Mouse (Mus musculus): Measurements from ENCODE around the gene Rps7. TPM values are rescaled to one million over a fixed set of nuclear protein-coding genes. Genes with fewer than 3 reads are reported as not detected.

Rps7 gene
- polyA plus RNA-seq (2017; shearing (Covaris generic)) = 1,150 TPM

GRCm38 (mm10) chr12:28635535-28636476, at the start of gene Rps7:
Gene Rps7 (minus strand): TSS chr12:28635953.

DNA sequence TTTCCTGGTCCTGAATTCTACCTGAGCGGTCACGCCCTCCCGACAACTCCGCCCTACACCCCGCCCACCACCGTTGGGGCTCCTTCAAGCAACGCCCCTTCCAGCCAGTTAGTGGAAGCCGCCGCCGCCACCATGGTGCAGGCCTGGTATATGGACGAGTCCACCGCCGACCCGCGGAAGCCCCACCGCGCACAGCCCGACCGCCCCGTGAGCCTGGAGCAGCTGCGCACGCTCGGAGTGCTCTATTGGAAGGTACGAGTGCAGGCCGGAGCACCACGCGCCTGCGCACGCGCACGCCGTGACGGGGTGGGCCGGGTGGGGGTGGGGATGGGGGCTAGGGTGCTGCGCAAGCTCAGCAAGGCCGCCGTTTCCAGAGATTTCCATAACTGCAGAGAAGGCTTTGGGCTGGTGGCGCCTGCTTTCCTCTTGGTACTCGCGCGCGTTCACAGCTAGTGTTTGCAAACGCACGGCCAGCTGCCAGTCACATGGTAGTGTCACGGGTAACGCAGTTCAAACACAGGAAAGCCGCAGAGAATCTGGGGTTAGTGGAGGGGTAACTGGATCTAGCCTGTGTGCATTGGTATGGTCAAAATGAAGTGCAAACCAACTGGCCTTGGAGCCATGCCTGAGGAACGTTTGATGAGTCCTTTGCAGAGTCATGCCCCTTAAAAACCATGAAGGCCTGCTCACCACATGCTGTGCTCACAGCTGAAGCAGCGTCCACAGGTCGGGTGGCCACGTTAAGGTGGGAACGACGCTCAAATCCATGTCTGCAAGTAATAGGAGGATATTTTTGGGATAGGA, 39.6 kb upstream of the Rps7 start, which contains the start of gene Adi1:
TSS of gene Adi1 (plus strand) at position 111 of the 804 bp plus-strand sequence.

DNA sequence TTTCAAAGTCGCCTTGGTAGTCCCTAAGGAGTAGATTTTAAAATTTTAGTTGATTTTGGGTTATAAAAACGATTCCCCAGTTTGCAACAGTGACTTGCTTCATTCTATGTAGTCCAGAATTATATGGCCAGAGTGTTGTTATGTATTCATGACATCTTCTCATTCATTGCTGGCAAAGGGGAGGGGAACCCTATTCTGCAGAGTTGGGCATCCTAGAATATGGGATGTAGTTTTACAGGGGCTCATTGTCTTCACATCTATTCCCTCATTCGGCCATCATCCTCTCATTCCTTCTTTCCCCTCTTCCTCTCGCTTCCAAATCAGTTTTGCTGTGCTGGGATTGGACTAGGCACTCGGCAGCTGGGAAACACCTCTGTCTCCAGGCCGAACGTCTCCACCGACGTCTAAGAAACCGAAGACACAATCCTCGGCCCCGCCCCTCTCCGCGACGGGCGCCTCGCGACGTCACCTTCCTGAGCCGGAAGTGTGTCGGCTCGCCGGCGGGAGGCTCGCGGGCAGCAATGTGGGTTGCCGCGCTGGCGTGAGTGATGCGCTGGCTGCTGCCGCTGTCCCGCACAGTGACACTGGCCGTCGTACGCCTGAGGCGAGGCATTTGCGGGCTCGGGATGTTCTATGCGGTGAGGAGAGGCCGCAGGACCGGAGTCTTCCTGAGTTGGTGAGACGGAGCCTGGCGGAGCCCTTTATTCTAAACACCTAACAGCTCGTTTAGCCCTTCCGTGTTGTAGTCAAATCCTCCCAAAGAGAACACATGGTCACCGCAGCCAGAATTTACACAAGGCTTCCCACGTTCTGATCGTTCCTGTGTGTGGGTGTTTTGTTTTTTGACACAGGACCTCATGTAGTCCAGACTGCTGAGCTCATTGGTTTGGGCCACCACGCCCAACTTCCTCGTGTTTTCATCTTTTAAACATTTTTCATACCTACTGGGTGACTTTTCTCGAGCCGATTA, 13.7 kb upstream of the Rps7 start, which contains the start of gene Rnaseh1:
TSS of gene Rnaseh1 (plus strand) at position 462 of the 970 bp plus-strand sequence.

DNA sequence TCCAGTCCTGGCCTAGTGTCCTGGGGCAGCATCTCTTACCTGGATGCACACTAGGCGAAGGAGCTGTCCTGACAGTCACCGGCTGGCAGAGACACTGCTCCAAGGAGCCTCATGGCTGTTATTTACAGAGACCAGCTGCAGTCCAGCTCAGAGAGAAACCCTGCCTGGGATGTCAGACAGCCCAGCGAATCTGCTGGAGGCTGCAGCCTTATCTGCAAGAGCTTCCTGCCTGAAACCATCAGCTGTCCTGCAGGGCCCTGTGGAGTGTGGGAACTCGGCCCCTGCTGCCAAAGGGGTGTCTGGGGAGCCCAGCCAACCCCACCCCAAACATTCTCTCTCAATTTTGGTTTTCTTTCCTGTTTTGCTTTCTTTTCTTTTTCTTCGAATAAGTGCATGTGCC, 12.6 kb downstream of the Rps7 start, which contains the start of gene Colec11:
TSS of gene Colec11 (minus strand) at position 183 of the 400 bp plus-strand sequence.

DNA sequence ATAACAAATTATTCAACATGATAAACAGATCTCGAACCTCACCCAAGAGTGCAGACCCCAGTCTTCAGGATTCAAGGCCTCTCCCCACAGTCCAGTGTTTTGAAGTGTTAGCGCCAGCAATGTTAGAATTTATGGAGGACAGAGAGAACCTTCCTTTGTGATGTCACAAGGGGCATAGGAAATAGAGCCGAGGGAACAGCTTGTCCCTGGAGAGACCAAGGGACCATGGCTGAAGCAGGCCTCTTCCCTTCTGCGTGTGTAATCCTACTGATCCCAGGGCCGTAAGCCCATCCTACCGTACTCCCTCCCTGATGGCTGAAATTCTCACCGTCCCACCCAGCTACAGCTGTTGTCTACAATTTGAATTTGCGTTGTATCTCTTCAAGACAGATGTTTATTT, 53.3 kb downstream of the Rps7 start, which contains the start of gene Allc:
TSS of gene Allc (minus strand) at position 101 of the 400 bp plus-strand sequence.

Other genes with a start within 250 kb of the Rps7 start
- gene Dcdc2c, start 83.6 kb downstream of the Rps7 start, polyA plus RNA-seq (2017; shearing (Covaris generic)) = not detected
- not detected for gene Allc, start 53.4 kb downstream of the Rps7 start, polyA plus RNA-seq (2017; shearing (Covaris generic))
- not detected for gene Colec11, start 12.6 kb downstream of the Rps7 start, polyA plus RNA-seq (2017; shearing (Covaris generic))
- 38.9 TPM for gene Rnaseh1, start 13.6 kb upstream of the Rps7 start, polyA plus RNA-seq (2017; shearing (Covaris generic))
- 70.4 TPM for gene Adi1, start 39.3 kb upstream of the Rps7 start, polyA plus RNA-seq (2017; shearing (Covaris generic))
- 80.1 TPM for gene Trappc12, start 114.5 kb upstream of the Rps7 start, polyA plus RNA-seq (2017; shearing (Covaris generic))
- 63.8 TPM for gene Eipr1, start 115.8 kb upstream of the Rps7 start, polyA plus RNA-seq (2017; shearing (Covaris generic))